Mouse (Mus musculus): ENCODE results near the gene Gm29133. TPM values are rescaled to one million over a fixed set of nuclear protein-coding genes. Genes with fewer than 3 reads are reported as not detected.

Gene Gm29133
- polyA plus RNA-seq, 1 experiment: not detected

- H3K4me3 ChIP-seq (ENCODE audit: insufficient read depth, low read depth, low read length): no peak overlapping the region
- no peaks in the 10 kb centered on the region for H3K4me1 ChIP-seq (ENCODE audit: control insufficient read depth, insufficient read depth, insufficient read length, low read length)
- H3K27ac ChIP-seq (replicated peaks; ENCODE audit: low read depth, low read length): no peak overlapping the region
Measured at GRCm38 (mm10) chr3:75835286-75835967, 87.4 kb downstream of the Gm29133 start.

Other genes with a start within 250 kb of the Gm29133 start
- gene Pdcd10, start 191.3 kb upstream of the Gm29133 start, polyA plus RNA-seq (2012; ENCODE audit: insufficient read depth, insufficient read length, missing spikeins): 81.0 and 81.5 TPM in 2 replicates
- 0.52 and 2.6 TPM in 2 replicates for gene Serpini1, start 190.7 kb upstream of the Gm29133 start, polyA plus RNA-seq (2012; ENCODE audit: insufficient read depth, insufficient read length, missing spikeins)
- gene Golim4, start 208.8 kb downstream of the Gm29133 start, polyA plus RNA-seq (2012; ENCODE audit: insufficient read depth, insufficient read length, missing spikeins): 34.6 and 35.9 TPM in 2 replicates

All from brown adipose tissue, adult 24 weeks (tissue).